In genomic region chr10:128290594-128290993, GRCm38 (mm10) we compare ENCODE assay signal across 5 mouse cellular contexts. TPM values are rescaled to one million over a fixed set of nuclear protein-coding genes. Genes with fewer than 3 reads are reported as not detected.
"Had no signal": no experiment of that assay in that cellular context is flagged by ENCODE, and none has a peak within 500 bp of the region (broad histone marks: within the 10 kb centered on the region; RNA-seq: fewer than 3 reads in every experiment).

No protein-coding gene starts in this region.

RNA-seq across cellular contexts. Expression of gene Il23a, which starts 8.0 kb away (rescaled TPM):
- total RNA-seq: layer of hippocampus, adult 18-20 months; left cerebral cortex, adult 18-20 months; megakaryocyte, adult 5-6 weeks had no signal

RNA-seq across cellular contexts. Expression of gene Apof, which starts 22.1 kb away (rescaled TPM):
- total RNA-seq: layer of hippocampus, adult 18-20 months; layer of hippocampus, postnatal 14 days; left cerebral cortex, adult 18-20 months; left cerebral cortex, postnatal 10 days; megakaryocyte, adult 5-6 weeks had no signal
